10 mouse cellular contexts compared by ENCODE assay signal in the genomic region with DNA sequence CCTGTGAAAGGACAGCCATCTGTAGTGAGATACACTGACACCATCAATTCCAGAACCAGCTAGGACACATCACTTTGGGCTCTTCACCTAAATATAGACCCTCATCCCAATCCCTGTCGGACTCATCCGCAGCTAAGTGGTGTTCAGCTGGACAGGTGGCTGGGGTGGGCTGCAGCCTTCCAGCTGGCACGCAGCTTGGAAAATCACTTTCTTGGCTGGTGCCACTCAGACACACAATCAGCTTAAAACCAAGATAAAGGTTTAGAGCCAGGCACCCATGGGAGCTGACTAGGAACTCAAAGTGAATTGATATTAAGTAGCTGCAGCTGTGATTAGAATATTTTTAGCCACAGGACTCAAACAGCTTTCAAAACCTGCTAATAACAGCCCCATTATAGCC. TPM values are rescaled to one million over a fixed set of nuclear protein-coding genes. Genes with fewer than 3 reads are reported as not detected.
DNase-seq lines count a peak whose midpoint lies in the region; ATAC-seq and TF ChIP-seq lines count a peak whose summit lies in the region.
"Had no signal": no experiment of that assay in that cellular context is flagged by ENCODE, and none has a peak within 500 bp of the region (broad histone marks: within the 10 kb centered on the region; RNA-seq: fewer than 3 reads in every experiment).

No protein-coding gene starts in this region.

- H3K4me3 ChIP-seq in left cerebral cortex, adult 2 months: no peak overlapping the region
- no peak overlapping the region for H3K4me3 ChIP-seq in gastrocnemius, adult 2 months
- no peak overlapping the region for H3K4me3 ChIP-seq in heart, embryonic 10.5 days
- H3K4me3 ChIP-seq in midbrain, postnatal 0 days (ENCODE audit: low read depth, low read length): no peak overlapping the region

- no peak for ATAC-seq in midbrain, postnatal 0 days (ENCODE audit: low FRiP score)
- ATAC-seq in frontal cortex, adult (ENCODE audit: low TSS enrichment): no peak

- peak; percentile 60 for DNase-seq in left cerebral cortex, postnatal 4 days
- DNase-seq in left cerebral cortex, adult 2 months (ENCODE audit: extremely low spot score in 1 of 2, low spot score in 2 of 2): no peak
- DNase-seq in gastrocnemius, adult 2 months: peak; percentile 66
- peak; percentile 64 for DNase-seq in heart, embryonic 10.5 days (ENCODE audit: low spot score)
- DNase-seq in midbrain, postnatal 0 days (ENCODE audit: low spot score): peak; percentile 64
- DNase-seq in spleen, adult 12 weeks (ENCODE audit: low spot score): no peak
- DNase-seq: adrenal gland, adult 2 months; embryo, embryonic 11 days had no signal

- no peak for TF ChIP-seq CTCF in left cerebral cortex, adult 2 months (IDR thresholded peaks at IDR 0.05)
- TF ChIP-seq CTCF in gastrocnemius, adult 2 months (IDR thresholded peaks at IDR 0.05): no peak
- TF ChIP-seq CTCF in midbrain, postnatal 0 days (IDR thresholded peaks at IDR 0.05): no peak

- H3K27ac ChIP-seq in left cerebral cortex, adult 2 months: no peak overlapping the region
- peak overlapping the region; percentile 69 for H3K27ac ChIP-seq in gastrocnemius, adult 2 months
- H3K27ac ChIP-seq in heart, embryonic 10.5 days: no peak overlapping the region; the same call in 1 of the 2 replicates
- H3K27ac ChIP-seq in midbrain, postnatal 0 days (ENCODE audit: low read depth, low read length): no peak overlapping the region

- H3K4me2 ChIP-seq in midbrain, postnatal 0 days (ENCODE audit: low read depth, low read length, poor library complexity, severe bottlenecking): no peak overlapping the region

- H3K9ac ChIP-seq in midbrain, postnatal 0 days (replicated peaks; ENCODE audit: low read length, poor library complexity, severe bottlenecking): no peak overlapping the region

- peaks cover 47% of the 10 kb centered on the region for H3K36me3 ChIP-seq in heart, embryonic 10.5 days
- H3K36me3 ChIP-seq in midbrain, postnatal 0 days (ENCODE audit: insufficient read depth, low read length): peaks cover 27% of the 10 kb centered on the region

- H3K9me3 ChIP-seq in heart, embryonic 10.5 days: no peaks in the 10 kb centered on the region
- no peaks in the 10 kb centered on the region for H3K9me3 ChIP-seq in midbrain, postnatal 0 days (ENCODE audit: low read length)
- H3K9me3 ChIP-seq: G1E had no signal

- no peaks in the 10 kb centered on the region for H3K27me3 ChIP-seq in heart, embryonic 10.5 days (ENCODE audit: insufficient read depth, poor library complexity, severe bottlenecking)
- H3K27me3 ChIP-seq in midbrain, postnatal 0 days (ENCODE audit: insufficient read depth, low read length): no peaks in the 10 kb centered on the region

- WGBS in heart, embryonic 10.5 days: 48% methylated on average over 3 of the region's 3 CpGs
- 44% methylated on average over 3 of the region's 3 CpGs for WGBS in midbrain, postnatal 0 days

- intact Hi-C loops in left cerebral cortex, postnatal 4 days (cut with DNase I): no loop called here
- intact Hi-C loops in left cerebral cortex, adult 2 months (cut with DNase I): loop anchor here (10.0 kb wide), 1 partner anchor 525 kb away; a partner anchor contains a TSS
- intact Hi-C loops in gastrocnemius, adult 2 months (cut with DNase I): no loop called here

- H3K4me1 ChIP-seq in heart, embryonic 10.5 days: peaks cover 21% of the 10 kb centered on the region
- H3K4me1 ChIP-seq in midbrain, postnatal 0 days (ENCODE audit: insufficient read depth, low read length): no peaks in the 10 kb centered on the region

RNA-seq across cellular contexts. Expression of a gene that starts 7.9 kb away (rescaled TPM):
- total RNA-seq in left cerebral cortex, postnatal 4 days (2021): 10 to 100 TPM; 32.5 to 35.4 TPM
- total RNA-seq in left cerebral cortex, adult 2 months (2021): 10 to 100 TPM; 33.7 to 36.1 TPM
- 1 to 10 TPM; 6.4 to 7.9 TPM for total RNA-seq in gastrocnemius, adult 2 months (2021)
- 8.5 and 12.4 TPM in 2 replicates for polyA plus RNA-seq in heart, embryonic 10.5 days (2016; fragmentation: Nextera tagmentation; extraction: Ambion mirVana)
- 33.2 and 45.4 TPM in 2 replicates for total RNA-seq in midbrain, postnatal 0 days (2014; rRNA removed)
- 40.5 and 42.2 TPM in 2 replicates for polyA plus RNA-seq in midbrain, postnatal 0 days (2015; fragmentation: Nextera tagmentation; extraction: Ambion mirVana)

Comparison
In these comparisons a context has a peak if more than half of its experiments do, and no peak if none do; other contexts are left out.
1. DNase-seq: peak in left cerebral cortex, postnatal 4 days (single experiment), gastrocnemius, adult 2 months (single experiment), heart, embryonic 10.5 days (single experiment) and midbrain, postnatal 0 days (single experiment); none in left cerebral cortex, adult 2 months (0 of 2) and spleen, adult 12 weeks (single experiment).